Mouse (Mus musculus): ENCODE results near the gene Tmem107. TPM values are rescaled to one million over a fixed set of nuclear protein-coding genes. Genes with fewer than 3 reads are reported as not detected.
A peak's percentile ranks its signal among the peaks of the same experiment; 100 is the strongest.

Tmem107 gene
- polyA plus RNA-seq, 1 experiment from 2014 or later: 62.2 TPM

GRCm38 (mm10) chr11:69037231-69038061 is 33.2 kb upstream of the Tmem107 start:
- peak overlapping the region; percentile 76 for H3K9ac ChIP-seq (ENCODE audit: low read depth, low read length)
- peak overlapping the region; percentile 87 for H3K4me3 ChIP-seq (ENCODE audit: low read length)
- H3K4me2 ChIP-seq (replicated peaks; ENCODE audit: low read depth, low read length): peak overlapping the region; percentile 65
- H3K27ac ChIP-seq (ENCODE audit: low read depth, low read length): peak overlapping the region; percentile 83
- peak; percentile 22; the same call in 1 of the 2 replicates for ATAC-seq (ENCODE audit: low FRiP score, low TSS enrichment)
- no peaks in the 10 kb centered on the region for H3K27me3 ChIP-seq (ENCODE audit: control insufficient read depth, insufficient read depth, low read length)
- H3K4me1 ChIP-seq (ENCODE audit: control insufficient read depth, insufficient read depth, low read length): peaks cover 19% of the 10 kb centered on the region
- no peaks in the 10 kb centered on the region for H3K9me3 ChIP-seq (ENCODE audit: control insufficient read depth, low read length)
- 1% methylated on average over 34 of the region's 34 CpGs for WGBS
- H3K36me3 ChIP-seq (ENCODE audit: control insufficient read depth, insufficient read depth, low read length): peaks cover 29% of the 10 kb centered on the region

- Histone ChIP-seq H3K9ac (ENCODE audit: low read depth, low read length) (no peak overlapping the region), H3K27ac (ENCODE audit: low read depth, low read length) (no peak overlapping the region), H3K9me3 (ENCODE audit: control insufficient read depth, low read length) (no peaks in the 10 kb centered on the region), H3K4me1 (ENCODE audit: control insufficient read depth, insufficient read depth, low read length) (peaks cover 19% of the 10 kb centered on the region), H3K36me3 (ENCODE audit: control insufficient read depth, insufficient read depth, low read length) (peaks cover 22% of the 10 kb centered on the region), H3K4me3 (ENCODE audit: low read length) (peak overlapping the region; percentile 5; the same call in 1 of the 2 replicates), H3K4me2 (replicated peaks; ENCODE audit: low read depth, low read length) (no peak overlapping the region), H3K27me3 (ENCODE audit: control insufficient read depth, insufficient read depth, low read length) (no peaks in the 10 kb centered on the region)
- no peak for ATAC-seq (ENCODE audit: low FRiP score, low TSS enrichment)
- WGBS: 83% methylated on average over 5 of the region's 5 CpGs
Measured at GRCm38 (mm10) chr11:69038173-69038572, 32.4 kb upstream of the Tmem107 start.

GRCm38 (mm10) chr11:69045531-69046394 is 24.8 kb upstream of the Tmem107 start, which contains the start of gene Aurkb:
Gene Aurkb (plus strand): TSS chr11:69045647.
- Histone ChIP-seq H3K4me3 (ENCODE audit: low read length) (peak within 1 kb of the TSS; percentile 90), H3K36me3 (ENCODE audit: control insufficient read depth, insufficient read depth, low read length) (peaks cover 30% of the 10 kb centered on the region), H3K9me3 (ENCODE audit: control insufficient read depth, low read length) (no peaks in the 10 kb centered on the region), H3K9ac (ENCODE audit: low read depth, low read length) (peak within 1 kb of the TSS; percentile 88), H3K4me1 (ENCODE audit: control insufficient read depth, insufficient read depth, low read length) (peaks cover 15% of the 10 kb centered on the region), H3K4me2 (replicated peaks; ENCODE audit: low read depth, low read length) (peak within 1 kb of the TSS; percentile 76), H3K27me3 (ENCODE audit: control insufficient read depth, insufficient read depth, low read length) (no peaks in the 10 kb centered on the region), H3K27ac (ENCODE audit: low read depth, low read length) (peak within 1 kb of the TSS; percentile 96)
- ATAC-seq (ENCODE audit: low FRiP score, low TSS enrichment): peak; percentile 81
- WGBS: under 1% methylated on average over 54 of the region's 54 CpGs

GRCm38 (mm10) chr11:69046395-69046774 is 24.2 kb upstream of the Tmem107 start:
- Histone ChIP-seq H3K27ac (ENCODE audit: low read depth, low read length) (peak overlapping the region; percentile 96), H3K27me3 (ENCODE audit: control insufficient read depth, insufficient read depth, low read length) (no peaks in the 10 kb centered on the region), H3K4me2 (replicated peaks; ENCODE audit: low read depth, low read length) (peak overlapping the region; percentile 76), H3K4me1 (ENCODE audit: control insufficient read depth, insufficient read depth, low read length) (peaks cover 15% of the 10 kb centered on the region), H3K36me3 (ENCODE audit: control insufficient read depth, insufficient read depth, low read length) (peaks cover 36% of the 10 kb centered on the region), H3K9ac (ENCODE audit: low read depth, low read length) (peak overlapping the region; percentile 88), H3K4me3 (ENCODE audit: low read length) (peak overlapping the region; percentile 90), H3K9me3 (ENCODE audit: control insufficient read depth, low read length) (no peaks in the 10 kb centered on the region)
- no peak for ATAC-seq (ENCODE audit: low FRiP score, low TSS enrichment)
- WGBS: 10% methylated on average over 9 of the region's 9 CpGs

- no peaks in the 10 kb centered on the region for H3K27me3 ChIP-seq (ENCODE audit: control insufficient read depth, insufficient read depth, low read length)
- no peak for ATAC-seq (ENCODE audit: low FRiP score, low TSS enrichment)
- no peaks in the 10 kb centered on the region for H3K9me3 ChIP-seq (ENCODE audit: control insufficient read depth, low read length)
- H3K4me1 ChIP-seq (ENCODE audit: control insufficient read depth, insufficient read depth, low read length): peaks cover 15% of the 10 kb centered on the region
- no peak overlapping the region for H3K9ac ChIP-seq (ENCODE audit: low read depth, low read length)
- H3K4me2 ChIP-seq (replicated peaks; ENCODE audit: low read depth, low read length): peak overlapping the region; percentile 76; the same call in 1 of the 2 replicates
- no peak overlapping the region for H3K4me3 ChIP-seq (ENCODE audit: low read length)
- WGBS: 88% methylated on average over 12 of the region's 12 CpGs
- no peak overlapping the region for H3K27ac ChIP-seq (ENCODE audit: low read depth, low read length)
- peaks cover 41% of the 10 kb centered on the region for H3K36me3 ChIP-seq (ENCODE audit: control insufficient read depth, insufficient read depth, low read length)
Measured at GRCm38 (mm10) chr11:69047592-69047991, 23.0 kb upstream of the Tmem107 start.

- H3K9ac ChIP-seq (ENCODE audit: low read depth, low read length): no peak overlapping the region
- no peak overlapping the region for H3K27ac ChIP-seq (ENCODE audit: low read depth, low read length)
- H3K4me2 ChIP-seq (replicated peaks; ENCODE audit: low read depth, low read length): no peak overlapping the region
- H3K4me1 ChIP-seq (ENCODE audit: control insufficient read depth, insufficient read depth, low read length): peaks cover 15% of the 10 kb centered on the region
- no peaks in the 10 kb centered on the region for H3K27me3 ChIP-seq (ENCODE audit: control insufficient read depth, insufficient read depth, low read length)
- no peak overlapping the region for H3K4me3 ChIP-seq (ENCODE audit: low read length)
- H3K9me3 ChIP-seq (ENCODE audit: control insufficient read depth, low read length): no peaks in the 10 kb centered on the region
- no peak for ATAC-seq (ENCODE audit: low FRiP score, low TSS enrichment)
- 93% methylated on average over 14 of the region's 14 CpGs for WGBS
- H3K36me3 ChIP-seq (ENCODE audit: control insufficient read depth, insufficient read depth, low read length): peaks cover 41% of the 10 kb centered on the region
Measured at GRCm38 (mm10) chr11:69048151-69048550, 22.5 kb upstream of the Tmem107 start.

- Histone ChIP-seq H3K27ac (ENCODE audit: low read depth, low read length) (no peak overlapping the region), H3K9ac (ENCODE audit: low read depth, low read length) (no peak overlapping the region), H3K27me3 (ENCODE audit: control insufficient read depth, insufficient read depth, low read length) (no peaks in the 10 kb centered on the region), H3K4me3 (ENCODE audit: low read length) (no peak overlapping the region), H3K4me2 (replicated peaks; ENCODE audit: low read depth, low read length) (no peak overlapping the region), H3K4me1 (ENCODE audit: control insufficient read depth, insufficient read depth, low read length) (peaks cover 15% of the 10 kb centered on the region), H3K9me3 (ENCODE audit: control insufficient read depth, low read length) (no peaks in the 10 kb centered on the region), H3K36me3 (ENCODE audit: control insufficient read depth, insufficient read depth, low read length) (peaks cover 44% of the 10 kb centered on the region)
- no peak for ATAC-seq (ENCODE audit: low FRiP score, low TSS enrichment)
- 85% methylated on average over 8 of the region's 8 CpGs for WGBS
Measured at GRCm38 (mm10) chr11:69050748-69051147, 19.9 kb upstream of the Tmem107 start.

GRCm38 (mm10) chr11:69051771-69052170 is 18.8 kb upstream of the Tmem107 start:
- Histone ChIP-seq H3K4me3 (ENCODE audit: low read length) (no peak overlapping the region), H3K9ac (ENCODE audit: low read depth, low read length) (no peak overlapping the region), H3K4me2 (replicated peaks; ENCODE audit: low read depth, low read length) (no peak overlapping the region), H3K4me1 (ENCODE audit: control insufficient read depth, insufficient read depth, low read length) (peaks cover 10% of the 10 kb centered on the region), H3K36me3 (ENCODE audit: control insufficient read depth, insufficient read depth, low read length) (peaks cover 44% of the 10 kb centered on the region), H3K9me3 (ENCODE audit: control insufficient read depth, low read length) (no peaks in the 10 kb centered on the region), H3K27me3 (ENCODE audit: control insufficient read depth, insufficient read depth, low read length) (no peaks in the 10 kb centered on the region), H3K27ac (ENCODE audit: low read depth, low read length) (no peak overlapping the region)
- WGBS: 91% methylated on average over 4 of the region's 4 CpGs
- ATAC-seq (ENCODE audit: low FRiP score, low TSS enrichment): no peak
